Mouse (Mus musculus): ENCODE measurements around the gene Anxa1. TPM values are rescaled to one million over a fixed set of nuclear protein-coding genes. Genes with fewer than 3 reads are reported as not detected.

Gene Anxa1
- total RNA-seq (2014; rRNA removed) (4.8 and 10.8 TPM in 2 replicates), polyA plus RNA-seq (2015; fragmentation: Nextera tagmentation; extraction: Ambion mirVana) (14.6 and 18.6 TPM in 2 replicates)

GRCm38 (mm10) chr19:20390455-20390994 lies at the start of gene Anxa1:
Gene Anxa1 (minus strand): TSS chr19:20390944.
- ATAC-seq (no peak), DNase-seq (ENCODE audit: low spot score) (no peak)
- no peak for TF ChIP-seq CTCF (IDR thresholded peaks at IDR 0.05; ENCODE audit: low read depth)
- H3K9ac ChIP-seq (replicated peaks; ENCODE audit: low read length): no peak within 1 kb of the TSS
- H3K9me3 ChIP-seq (ENCODE audit: low read length): no peaks in the 10 kb centered on the region
- H3K4me2 ChIP-seq (ENCODE audit: low read depth, low read length): no peak within 1 kb of the TSS
- no peak within 1 kb of the TSS for H3K27ac ChIP-seq
- 74% methylated on average over 5 of the region's 5 CpGs for WGBS
- H3K27me3 ChIP-seq (ENCODE audit: insufficient read depth, low read length): no peaks in the 10 kb centered on the region
- H3K4me1 ChIP-seq (ENCODE audit: insufficient read depth, low read length): no peaks in the 10 kb centered on the region
- H3K4me3 ChIP-seq (ENCODE audit: low read length): no peak within 1 kb of the TSS
- H3K36me3 ChIP-seq (ENCODE audit: insufficient read depth, low read length): no peaks in the 10 kb centered on the region

DNA sequence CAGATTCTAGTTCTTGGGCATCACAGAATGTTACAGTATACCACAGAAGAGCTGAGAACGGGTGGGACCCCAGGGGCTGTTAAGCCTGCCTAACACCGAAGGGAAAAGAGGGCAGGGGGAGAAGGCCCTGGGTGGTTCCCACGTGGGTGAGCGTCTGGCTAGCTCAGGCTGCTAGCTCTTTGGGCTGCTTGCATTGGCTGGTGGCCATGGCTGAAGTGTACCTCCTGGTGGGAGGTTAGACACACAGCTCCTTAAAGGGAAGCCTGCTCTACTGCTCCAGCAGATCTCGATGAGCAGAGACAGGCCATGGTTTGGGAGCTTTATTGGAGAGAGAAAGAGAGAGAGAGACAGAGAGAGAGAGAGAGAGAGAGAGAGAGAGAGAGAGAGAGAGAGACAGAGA lies 46.3 kb upstream of the Anxa1 start:
- Histone ChIP-seq H3K36me3 (ENCODE audit: insufficient read depth, low read length) (no peaks in the 10 kb centered on the region), H3K4me2 (ENCODE audit: low read depth, low read length) (no peak overlapping the region), H3K27me3 (ENCODE audit: insufficient read depth, low read length) (no peaks in the 10 kb centered on the region), H3K27ac (no peak overlapping the region), H3K4me3 (ENCODE audit: low read length) (no peak overlapping the region), H3K9ac (replicated peaks; ENCODE audit: low read length) (no peak overlapping the region), H3K9me3 (ENCODE audit: low read length) (no peaks in the 10 kb centered on the region), H3K4me1 (ENCODE audit: insufficient read depth, low read length) (no peaks in the 10 kb centered on the region)
- 61% methylated on average over 5 of the region's 5 CpGs for WGBS
- DNase-seq (ENCODE audit: low spot score) (peak; percentile 8), ATAC-seq (no peak)
- no peak for TF ChIP-seq CTCF (IDR thresholded peaks at IDR 0.05; ENCODE audit: low read depth)

GRCm38 (mm10) chr19:20434541-20434940 lies 43.8 kb upstream of the Anxa1 start:
- peak; percentile 77 for TF ChIP-seq CTCF (IDR thresholded peaks at IDR 0.05; ENCODE audit: low read depth)
- WGBS: 16% methylated on average over 3 of the region's 3 CpGs
- no peak for ATAC-seq
- Histone ChIP-seq H3K9ac (replicated peaks; ENCODE audit: low read length) (no peak overlapping the region), H3K27me3 (ENCODE audit: insufficient read depth, low read length) (no peaks in the 10 kb centered on the region), H3K4me1 (ENCODE audit: insufficient read depth, low read length) (no peaks in the 10 kb centered on the region), H3K36me3 (ENCODE audit: insufficient read depth, low read length) (no peaks in the 10 kb centered on the region), H3K9me3 (ENCODE audit: low read length) (no peaks in the 10 kb centered on the region), H3K27ac (no peak overlapping the region), H3K4me3 (ENCODE audit: low read length) (no peak overlapping the region), H3K4me2 (ENCODE audit: low read depth, low read length) (no peak overlapping the region)
- DNase-seq (ENCODE audit: low spot score): peak; percentile 70

DNA sequence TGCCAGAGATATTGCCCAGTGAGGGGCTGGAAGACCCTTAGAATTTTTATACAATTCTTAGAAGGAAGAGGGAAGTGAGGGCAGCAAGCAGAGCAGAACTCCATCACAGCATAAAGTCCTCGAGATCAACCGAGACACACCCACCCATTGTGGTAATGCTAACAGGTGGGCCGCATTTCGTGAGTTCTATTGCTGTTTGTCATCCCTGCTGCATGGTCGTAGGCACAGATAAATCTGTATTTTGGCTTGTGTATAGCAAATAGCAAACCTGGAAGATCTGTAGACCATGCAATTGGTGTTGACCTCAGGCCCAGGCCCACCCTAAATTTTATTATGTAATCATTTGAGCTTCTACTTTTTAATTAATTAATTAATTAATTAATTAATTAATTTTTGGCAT lies 43.2 kb upstream of the Anxa1 start:
- 91% methylated on average over 5 of the region's 5 CpGs for WGBS
- H3K4me3 ChIP-seq (ENCODE audit: low read length): no peak overlapping the region

GRCm38 (mm10) chr19:20426443-20427161 lies 35.9 kb upstream of the Anxa1 start:
- Histone ChIP-seq H3K4me1 (ENCODE audit: insufficient read depth, low read length) (no peaks in the 10 kb centered on the region), H3K4me3 (ENCODE audit: low read length) (no peak overlapping the region), H3K27me3 (ENCODE audit: insufficient read depth, low read length) (no peaks in the 10 kb centered on the region), H3K27ac (no peak overlapping the region), H3K4me2 (ENCODE audit: low read depth, low read length) (no peak overlapping the region), H3K9me3 (ENCODE audit: low read length) (no peaks in the 10 kb centered on the region), H3K36me3 (ENCODE audit: insufficient read depth, low read length) (no peaks in the 10 kb centered on the region), H3K9ac (replicated peaks; ENCODE audit: low read length) (no peak overlapping the region)
- ATAC-seq (no peak), DNase-seq (ENCODE audit: low spot score) (no peak)
- WGBS: 67% methylated on average over 12 of the region's 12 CpGs
- no peak for TF ChIP-seq CTCF (IDR thresholded peaks at IDR 0.05; ENCODE audit: low read depth)

More for the DNA sequence above, 43.2 kb upstream of the Anxa1 start:
- Histone ChIP-seq H3K27ac (no peak overlapping the region), H3K27me3 (ENCODE audit: insufficient read depth, low read length) (no peaks in the 10 kb centered on the region), H3K4me1 (ENCODE audit: insufficient read depth, low read length) (no peaks in the 10 kb centered on the region), H3K9ac (replicated peaks; ENCODE audit: low read length) (no peak overlapping the region), H3K4me2 (ENCODE audit: low read depth, low read length) (no peak overlapping the region), H3K9me3 (ENCODE audit: low read length) (no peaks in the 10 kb centered on the region), H3K36me3 (ENCODE audit: insufficient read depth, low read length) (no peaks in the 10 kb centered on the region)
- DNase-seq (ENCODE audit: low spot score) (no peak), ATAC-seq (no peak)
- TF ChIP-seq CTCF (IDR thresholded peaks at IDR 0.05; ENCODE audit: low read depth): no peak

DNA sequence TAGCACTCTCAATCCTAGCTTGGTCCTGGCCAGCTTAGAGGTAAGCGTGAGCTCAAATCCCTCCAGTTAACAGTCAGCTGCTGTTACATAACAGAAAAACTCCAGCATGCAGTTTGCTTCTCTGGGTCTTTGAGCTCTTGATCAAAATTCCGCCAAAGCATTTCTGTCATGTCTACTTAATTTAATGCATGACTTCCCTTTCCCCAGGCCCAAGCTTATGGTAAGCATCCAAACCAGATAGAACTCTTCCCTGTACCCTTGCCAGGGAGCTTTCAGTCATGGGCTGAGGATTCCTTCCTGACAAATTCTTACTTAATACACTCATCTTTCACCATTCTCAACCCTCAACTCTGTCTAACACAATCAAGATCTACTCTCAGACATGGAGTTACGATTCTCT lies 20.5 kb upstream of the Anxa1 start:
- DNase-seq (ENCODE audit: low spot score) (peak; percentile 12), ATAC-seq (no peak)
- no peaks in the 10 kb centered on the region for H3K36me3 ChIP-seq (ENCODE audit: insufficient read depth, low read length)
- H3K9me3 ChIP-seq (ENCODE audit: low read length): no peaks in the 10 kb centered on the region
- no peak for TF ChIP-seq CTCF (IDR thresholded peaks at IDR 0.05; ENCODE audit: low read depth)
- H3K9ac ChIP-seq (replicated peaks; ENCODE audit: low read length): no peak overlapping the region
- H3K4me3 ChIP-seq (ENCODE audit: low read length): no peak overlapping the region
- no peak overlapping the region for H3K4me2 ChIP-seq (ENCODE audit: low read depth, low read length)
- no peaks in the 10 kb centered on the region for H3K27me3 ChIP-seq (ENCODE audit: insufficient read depth, low read length)
- no peak overlapping the region for H3K27ac ChIP-seq
- H3K4me1 ChIP-seq (ENCODE audit: insufficient read depth, low read length): no peaks in the 10 kb centered on the region
- WGBS: 77% methylated on average over 3 of the region's 3 CpGs

Measured in hindbrain, postnatal 0 days (tissue).